Mouse (Mus musculus): ENCODE results near the gene Gadd45b.

DNA sequence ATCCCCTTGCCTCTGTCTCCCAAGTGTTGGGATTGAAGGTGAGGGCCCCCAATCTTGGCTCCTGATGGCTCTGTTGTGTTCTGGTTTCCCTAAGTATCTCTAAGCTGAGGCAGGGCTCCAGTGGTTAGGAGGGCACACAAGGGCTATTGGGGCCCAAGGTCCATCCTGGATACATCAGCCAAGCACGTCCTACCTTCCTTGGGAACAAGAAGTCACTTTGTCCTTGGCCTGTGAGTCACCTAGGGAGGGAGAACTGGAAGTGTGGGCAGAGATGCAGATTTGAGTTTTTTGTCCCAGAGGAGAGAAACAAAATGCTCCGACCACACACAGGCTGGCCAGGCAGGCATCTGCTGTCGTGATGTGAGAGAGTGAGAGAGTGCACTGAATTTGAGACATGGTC is 19.2 kb downstream of the Gadd45b start:
- TF ChIP-seq CTCF (IDR thresholded peaks at IDR 0.05; ENCODE audit: low read depth) (no peak), EP300 (IDR thresholded peaks at IDR 0.05; ENCODE audit: low read depth) (no peak)
